Mouse (Mus musculus) megakaryocyte, embryonic 14.5 days (primary cell): Measurements from ENCODE around the gene Prkra.

Experiments used
- FLI1 ChIP-seq: IDR thresholded peaks from 2 replicates; pipeline ENCODE4 v1.6.1; 2012; ENCODE audit warnings: low read length, inconsistent platforms, mixed read lengths
- GATA1 ChIP-seq: IDR thresholded peaks from 3 replicates; pipeline ENCODE4 v1.6.1; 2012; ENCODE audit warnings: mixed read lengths, low read length, inconsistent platforms, borderline replicate concordance

GRCm38 (mm10) chr2:76630293-76630692 is 17.5 kb downstream of the Prkra start:
- TF ChIP-seq GATA1: no peak
- no peak for TF ChIP-seq FLI1
